ENCODE assay signal across 13 mouse cellular contexts in the genomic region with DNA sequence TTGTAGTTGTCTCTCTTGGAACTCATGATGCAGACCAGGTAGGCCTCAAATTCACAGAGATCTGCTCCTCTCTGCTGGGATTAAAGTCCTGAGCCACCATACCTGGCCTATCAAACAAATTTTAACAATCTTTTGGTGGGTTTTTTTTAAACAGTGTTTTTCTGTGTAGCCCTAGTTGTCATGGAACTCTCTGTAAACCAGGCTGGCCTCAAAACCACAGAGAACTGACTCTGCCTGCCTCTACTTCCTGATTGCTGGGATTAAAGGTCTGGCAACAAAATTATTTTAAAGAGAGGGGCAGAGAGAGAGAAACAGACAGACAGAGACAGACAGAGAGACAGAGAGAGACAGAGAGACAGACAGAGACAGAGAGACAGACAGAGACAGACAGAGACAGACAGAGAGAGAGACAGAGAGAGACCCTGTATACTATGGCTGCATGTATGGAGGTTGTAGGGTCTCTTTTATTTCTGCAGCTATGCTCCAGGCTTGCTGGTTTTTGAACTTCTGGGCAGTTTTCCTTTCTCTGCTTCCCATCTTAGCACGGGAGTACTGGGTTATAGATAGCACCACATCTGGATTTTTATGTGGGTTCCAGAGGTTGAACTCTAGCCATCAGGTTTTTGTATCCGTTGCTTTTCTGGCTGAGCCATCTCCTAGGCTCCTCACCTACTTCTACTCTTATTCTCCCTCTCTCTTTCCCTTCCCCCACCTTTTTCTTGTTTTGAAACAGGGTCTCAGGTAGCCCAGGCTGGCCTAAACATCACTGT. TPM values are rescaled to one million over a fixed set of nuclear protein-coding genes. Genes with fewer than 3 reads are reported as not detected.
DNase-seq lines count a peak whose midpoint lies in the region; ATAC-seq and TF ChIP-seq lines count a peak whose summit lies in the region.
"Had no signal": no experiment of that assay in that cellular context is flagged by ENCODE, and none has a peak within 500 bp of the region (broad histone marks: within the 10 kb centered on the region; RNA-seq: fewer than 3 reads in every experiment).

No protein-coding gene starts in this region.

- no peak for DNase-seq in kidney, postnatal 25 days
- DNase-seq in B cell, adult 2 months = peak; percentile 35 to 37
- DNase-seq in MEL (ENCODE audit: low read depth, low spot score) = peak; percentile 59
- no peak for DNase-seq in left cerebral cortex, adult 2 months (ENCODE audit: extremely low spot score in 1 of 2, low spot score in 2 of 2)
- DNase-seq in hindbrain, postnatal 0 days (ENCODE audit: low spot score) = no peak
- DNase-seq: cerebellum, postnatal 36 days; forebrain, postnatal 0 days; liver had no signal

- TF ChIP-seq RAD21 in MEL (IDR thresholded peaks at IDR 0.05; ENCODE audit: low read depth, low read length) = no peak

- no peak overlapping the region for H3K4me3 ChIP-seq in kidney, embryonic 16.5 days (ENCODE audit: low read length)
- no peak overlapping the region for H3K4me3 ChIP-seq in MEL (ENCODE audit: control insufficient read depth in 1 of 2, insufficient read depth in 1 of 2, low read depth in 2 of 2, low read length in 2 of 2)
- no peak overlapping the region for H3K4me3 ChIP-seq in left cerebral cortex, adult 2 months
- no peak overlapping the region for H3K4me3 ChIP-seq in hindbrain, postnatal 0 days (ENCODE audit: low read length)
- H3K4me3 ChIP-seq: intestine, embryonic 15.5 days; myocyte had no signal

- no peak for ATAC-seq in kidney, embryonic 16.5 days (ENCODE audit: low FRiP score, low TSS enrichment)
- ATAC-seq in inflammation-experienced regulatory T-cells, adult 6 months = peak; percentile 72
- no peak for ATAC-seq in hindbrain, postnatal 0 days
- ATAC-seq: forebrain, postnatal 0 days; intestine, embryonic 15.5 days had no signal

- no peaks in the 10 kb centered on the region for H3K36me3 ChIP-seq in kidney, embryonic 16.5 days (ENCODE audit: insufficient read depth, low read length)
- no peaks in the 10 kb centered on the region; a peak in 1 of 4 replicates for H3K36me3 ChIP-seq in MEL (ENCODE audit: control insufficient read depth in 1 of 2, insufficient read depth in 2 of 2, low read length in 2 of 2)
- no peaks in the 10 kb centered on the region for H3K36me3 ChIP-seq in hindbrain, postnatal 0 days (ENCODE audit: insufficient read depth, low read length)
- H3K36me3 ChIP-seq: G1E; intestine, embryonic 15.5 days had no signal

- no peak for TF ChIP-seq EP300 in MEL (IDR thresholded peaks at IDR 0.05; ENCODE audit: low read depth in 1 of 2, low read length in 2 of 2)

- peaks cover 2% of the 10 kb centered on the region; the same call in 1 of the 2 replicates for H3K4me1 ChIP-seq in kidney, embryonic 16.5 days (ENCODE audit: insufficient read depth, low read length)
- 0 out of 4 replicates have a peak, but pooled peaks cover 0 to 7% of the 10 kb centered on the region in 2 experiments for H3K4me1 ChIP-seq in MEL (ENCODE audit: control insufficient read depth in 1 of 2, insufficient read depth in 2 of 2, low read length in 2 of 2)
- no peaks in the 10 kb centered on the region for H3K4me1 ChIP-seq in hindbrain, postnatal 0 days (ENCODE audit: insufficient read depth, low read length)
- H3K4me1 ChIP-seq: intestine, embryonic 15.5 days had no signal

- H3K27me3 ChIP-seq in kidney, embryonic 16.5 days (ENCODE audit: insufficient read depth, low read length) = no peaks in the 10 kb centered on the region
- H3K27me3 ChIP-seq in MEL (ENCODE audit: control insufficient read depth in 1 of 2, insufficient read depth in 2 of 2, low read length in 2 of 2) = peaks cover 0 to 3% of the 10 kb centered on the region in 2 experiments
- H3K27me3 ChIP-seq in hindbrain, postnatal 0 days (ENCODE audit: insufficient read depth, low read length) = no peaks in the 10 kb centered on the region
- H3K27me3 ChIP-seq: intestine, embryonic 15.5 days had no signal

- peak overlapping the region; percentile 7; the same call in 1 of the 2 replicates for H3K27ac ChIP-seq in kidney, embryonic 16.5 days (ENCODE audit: low read length)
- no peak overlapping the region for H3K27ac ChIP-seq in MEL (ENCODE audit: control insufficient read depth, low read depth, low read length)
- no peak overlapping the region for H3K27ac ChIP-seq in left cerebral cortex, adult 2 months
- H3K27ac ChIP-seq in hindbrain, postnatal 0 days = no peak overlapping the region
- H3K27ac ChIP-seq: intestine, embryonic 15.5 days had no signal

- no peaks in the 10 kb centered on the region for H3K9me3 ChIP-seq in kidney, embryonic 16.5 days (ENCODE audit: low read length)
- no peaks in the 10 kb centered on the region for H3K9me3 ChIP-seq in MEL (replicated peaks; ENCODE audit: insufficient read depth, low read length)
- no peaks in the 10 kb centered on the region for H3K9me3 ChIP-seq in hindbrain, postnatal 0 days (ENCODE audit: low read length)
- H3K9me3 ChIP-seq: G1E; intestine, embryonic 15.5 days had no signal

- WGBS in kidney, embryonic 16.5 days = 48% methylated on average over 2 of the region's 2 CpGs
- 84% methylated on average over 2 of the region's 2 CpGs for WGBS in hindbrain, postnatal 0 days

- no peak for TF ChIP-seq POLR2A in MEL (IDR thresholded peaks at IDR 0.05; ENCODE audit: control insufficient read depth in 1 of 2, insufficient read depth in 1 of 2, low read depth in 1 of 2, low read length in 2 of 2, poor library complexity in 1 of 2)

- no peak overlapping the region for H3K9ac ChIP-seq in kidney, embryonic 16.5 days (replicated peaks; ENCODE audit: low read length)
- no peak overlapping the region for H3K9ac ChIP-seq in MEL (ENCODE audit: control insufficient read depth, low read depth, low read length, poor library complexity, severe bottlenecking)
- no peak overlapping the region for H3K9ac ChIP-seq in hindbrain, postnatal 0 days (replicated peaks; ENCODE audit: low read length)
- H3K9ac ChIP-seq: forebrain, postnatal 0 days; intestine, embryonic 15.5 days had no signal

- intact Hi-C loops in left cerebral cortex, adult 2 months (cut with DNase I) = no loop called here

- no peak overlapping the region for H3K4me2 ChIP-seq in kidney, embryonic 16.5 days (replicated peaks; ENCODE audit: low read depth, low read length)
- no peak overlapping the region for H3K4me2 ChIP-seq in hindbrain, postnatal 0 days (ENCODE audit: low read depth, low read length)
- H3K4me2 ChIP-seq: intestine, embryonic 15.5 days had no signal

- no peaks in the 10 kb centered on the region for H3K79me2 ChIP-seq in MEL (ENCODE audit: control insufficient read depth, insufficient read depth, low read length, poor library complexity)

- no peak for TF ChIP-seq CTCF in MEL (IDR thresholded peaks at IDR 0.05 in 2 of 3, conservative IDR thresholded peaks at IDR 0.05 in 1 of 3; ENCODE audit: control insufficient read depth in 1 of 3, insufficient read depth in 1 of 3, low read depth in 2 of 3, low read length in 3 of 3, poor library complexity in 1 of 3, severe bottlenecking in 1 of 3)
- TF ChIP-seq CTCF in left cerebral cortex, adult 2 months (IDR thresholded peaks at IDR 0.05) = no peak
- TF ChIP-seq CTCF in hindbrain, postnatal 0 days (IDR thresholded peaks at IDR 0.05; ENCODE audit: low read depth) = no peak

TF ChIP-seq in MEL, 35 proteins besides CTCF, POLR2A, EP300 and RAD21:
- TF ChIP-seq ZKSCAN1 (IDR thresholded peaks at IDR 0.05; ENCODE audit: low read depth, low read length) = no peak
- TF ChIP-seq ELF1 (IDR thresholded peaks at IDR 0.05; ENCODE audit: low read depth, low read length) = peak; percentile 64
- TF ChIP-seq ZNF384 (IDR thresholded peaks at IDR 0.05; ENCODE audit: low read depth, low read length) = 0 out of 2 replicates have a peak, but pooled peaks have one; percentile 11
- no peak for TF ChIP-seq RCOR1 (IDR thresholded peaks at IDR 0.05; ENCODE audit: low read depth, low read length)
- TF ChIP-seq MYB (IDR thresholded peaks at IDR 0.05; ENCODE audit: low read depth, low read length) = no peak

RNA-seq across cellular contexts. Expression of gene Dhx40, which starts 20.1 kb away (rescaled TPM):
- polyA plus RNA-seq in kidney, embryonic 16.5 days (2015; fragmentation: Nextera tagmentation; extraction: Ambion mirVana) = 37.8 and 38.4 TPM in 2 replicates
- 15.5 and 16.1 TPM in 2 replicates for total RNA-seq in MEL (2012; rRNA removed)
- polyA plus RNA-seq in MEL (2012; ENCODE audit: insufficient read depth in 1 of 2, insufficient read length in 2 of 2, low read depth in 1 of 2, low replicate concordance in 2 of 2, missing spikeins in 1 of 2) = 10 to 100 TPM in 1 of 2 experiments, not detected in 1; 10.1 TPM
- polyA plus RNA-seq in inflammation-experienced regulatory T-cells, adult 6 months (2017; shearing (Covaris generic)) = 10 to 100 TPM; 13.2 to 26.8 (median 14.3) TPM
- total RNA-seq in left cerebral cortex, adult 2 months (2021) = 10 to 100 TPM; 17.3 to 19.3 TPM
- 9.8 and 12.0 TPM in 2 replicates for total RNA-seq in hindbrain, postnatal 0 days (2014; rRNA removed)
- 12.5 and 12.6 TPM in 2 replicates for polyA plus RNA-seq in hindbrain, postnatal 0 days (2015; fragmentation: Nextera tagmentation; extraction: Ambion mirVana)

Comparison
In these comparisons a context has a peak if more than half of its experiments do, and no peak if none do; other contexts are left out.
1. DNase-seq: peak in B cell, adult 2 months (2 of 2) and MEL (single experiment); none in kidney, postnatal 25 days (0 of 2), left cerebral cortex, adult 2 months (0 of 2) and hindbrain, postnatal 0 days (single experiment).